Comparison of ENCODE assay signal across 22 mouse cellular contexts in genomic region chr1:176248717-176249030, GRCm38 (mm10). TPM values are rescaled to one million over a fixed set of nuclear protein-coding genes. Genes with fewer than 3 reads are reported as not detected.
DNase-seq lines count a peak whose midpoint lies in the region; ATAC-seq lines count a peak whose summit lies in the region.
"Had no signal": no experiment of that assay in that cellular context is flagged by ENCODE, and none has a peak within 500 bp of the region (broad histone marks: within the 10 kb centered on the region; RNA-seq: fewer than 3 reads in every experiment).

No protein-coding gene starts in this region.

- peak overlapping the region; percentile 21; the same call in 1 of the 2 replicates for H3K27ac ChIP-seq in embryonic facial prominence, embryonic 14.5 days (replicated peaks; ENCODE audit: low read depth, low read length)
- H3K27ac ChIP-seq in embryonic facial prominence, embryonic 10.5 days (replicated peaks): no peak overlapping the region
- H3K27ac ChIP-seq in heart, embryonic 15.5 days: peak overlapping the region; percentile 89
- no peak overlapping the region for H3K27ac ChIP-seq in neural tube, embryonic 13.5 days (replicated peaks)
- H3K27ac ChIP-seq: forebrain, embryonic 15.5 days; heart, embryonic 10.5 days; intestine, embryonic 15.5 days; midbrain, embryonic 12.5 days; neural tube, embryonic 12.5 days; stomach, postnatal 0 days had no signal

- H3K4me2 ChIP-seq in embryonic facial prominence, embryonic 14.5 days (ENCODE audit: low read depth, low read length): no peak overlapping the region
- H3K4me2 ChIP-seq in heart, embryonic 15.5 days: peak overlapping the region; percentile 53
- peak overlapping the region; percentile 13; the same call in 1 of the 2 replicates for H3K4me2 ChIP-seq in neural tube, embryonic 13.5 days
- H3K4me2 ChIP-seq: forebrain, embryonic 15.5 days; intestine, embryonic 15.5 days; midbrain, embryonic 12.5 days; neural tube, embryonic 12.5 days had no signal

- no peak for ATAC-seq in embryonic facial prominence, embryonic 14.5 days (ENCODE audit: low read depth)
- no peak for ATAC-seq in heart, embryonic 15.5 days (replicated peaks; ENCODE audit: insufficient number of reproducible peaks, insufficient read depth, low FRiP score, low read depth)
- ATAC-seq in neural tube, embryonic 13.5 days (ENCODE audit: low read depth): no peak
- ATAC-seq: CD4-positive, CD25-positive, alpha-beta regulatory T cell, adult 4 months; forebrain, embryonic 15.5 days; intestine, embryonic 15.5 days had no signal

- no peaks in the 10 kb centered on the region for H3K4me1 ChIP-seq in embryonic facial prominence, embryonic 14.5 days (ENCODE audit: control insufficient read depth, insufficient read depth, low read length)
- H3K4me1 ChIP-seq in embryonic facial prominence, embryonic 10.5 days: no peaks in the 10 kb centered on the region
- peaks cover 8% of the 10 kb centered on the region; the same call in 1 of the 2 replicates for H3K4me1 ChIP-seq in heart, embryonic 15.5 days (replicated peaks)
- peaks cover 10% of the 10 kb centered on the region for H3K4me1 ChIP-seq in neural tube, embryonic 13.5 days (replicated peaks)
- H3K4me1 ChIP-seq: heart, embryonic 10.5 days; intestine, embryonic 15.5 days; midbrain, embryonic 12.5 days; neural tube, embryonic 12.5 days had no signal

- DNase-seq in embryonic facial prominence, embryonic 14.5 days (ENCODE audit: low spot score): no peak
- no peak for DNase-seq in embryonic facial prominence, embryonic 10.5 days (ENCODE audit: low spot score)
- DNase-seq in heart, postnatal 14 days: no peak
- no peak for DNase-seq in neural tube, embryonic 10.5 days (ENCODE audit: extremely low spot score, low spot score)
- no peak for DNase-seq in ovary, adult 18-20 months (ENCODE audit: low spot score)
- DNase-seq in left cerebral cortex, postnatal 25 days (ENCODE audit: low spot score in 2 of 2): no peak
- DNase-seq: cerebellum, postnatal 14 days; embryo, embryonic 11 days; liver; lung, adult 18-20 months; right cerebral cortex, postnatal 25 days; thymus, postnatal 14 days had no signal

- H3K4me3 ChIP-seq in embryonic facial prominence, embryonic 14.5 days (ENCODE audit: low read depth, low read length): no peak overlapping the region
- no peak overlapping the region for H3K4me3 ChIP-seq in embryonic facial prominence, embryonic 10.5 days
- peak overlapping the region; percentile 23; the same call in 1 of the 2 replicates for H3K4me3 ChIP-seq in heart, embryonic 15.5 days
- H3K4me3 ChIP-seq in neural tube, embryonic 13.5 days: no peak overlapping the region
- H3K4me3 ChIP-seq: forebrain, embryonic 15.5 days; heart, embryonic 10.5 days; intestine, embryonic 15.5 days; midbrain, embryonic 12.5 days; neural tube, embryonic 12.5 days had no signal

- H3K36me3 ChIP-seq in embryonic facial prominence, embryonic 14.5 days (ENCODE audit: control insufficient read depth, insufficient read depth, low read length): no peaks in the 10 kb centered on the region
- H3K36me3 ChIP-seq in embryonic facial prominence, embryonic 10.5 days (replicated peaks): no peaks in the 10 kb centered on the region
- no peaks in the 10 kb centered on the region for H3K36me3 ChIP-seq in heart, embryonic 15.5 days
- H3K36me3 ChIP-seq in neural tube, embryonic 13.5 days: no peaks in the 10 kb centered on the region
- H3K36me3 ChIP-seq: forebrain, embryonic 15.5 days; G1E; heart, embryonic 10.5 days; intestine, embryonic 15.5 days; midbrain, embryonic 12.5 days; neural tube, embryonic 12.5 days had no signal

- H3K27me3 ChIP-seq in embryonic facial prominence, embryonic 14.5 days (replicated peaks; ENCODE audit: control insufficient read depth, insufficient read depth, low read length): no peaks in the 10 kb centered on the region
- H3K27me3 ChIP-seq in embryonic facial prominence, embryonic 10.5 days (replicated peaks; ENCODE audit: low read depth, poor library complexity, severe bottlenecking): no peaks in the 10 kb centered on the region
- no peaks in the 10 kb centered on the region for H3K27me3 ChIP-seq in heart, embryonic 15.5 days
- H3K27me3 ChIP-seq in neural tube, embryonic 13.5 days: no peaks in the 10 kb centered on the region
- H3K27me3 ChIP-seq: forebrain, embryonic 15.5 days; intestine, embryonic 15.5 days; midbrain, embryonic 12.5 days; neural tube, embryonic 12.5 days had no signal

- H3K9me3 ChIP-seq in embryonic facial prominence, embryonic 14.5 days (ENCODE audit: control insufficient read depth, low read length): no peaks in the 10 kb centered on the region
- H3K9me3 ChIP-seq in embryonic facial prominence, embryonic 10.5 days: no peaks in the 10 kb centered on the region
- no peaks in the 10 kb centered on the region for H3K9me3 ChIP-seq in heart, embryonic 15.5 days (replicated peaks)
- H3K9me3 ChIP-seq in neural tube, embryonic 13.5 days: no peaks in the 10 kb centered on the region
- H3K9me3 ChIP-seq: forebrain, embryonic 15.5 days; heart, embryonic 10.5 days; intestine, embryonic 15.5 days; midbrain, embryonic 12.5 days; neural tube, embryonic 12.5 days had no signal

- 58% methylated on average over 5 of the region's 5 CpGs for WGBS in embryonic facial prominence, embryonic 14.5 days
- WGBS in embryonic facial prominence, embryonic 10.5 days: 76% methylated on average over 5 of the region's 5 CpGs
- WGBS in heart, embryonic 15.5 days: 49% methylated on average over 5 of the region's 5 CpGs
- 32% methylated on average over 5 of the region's 5 CpGs for WGBS in neural tube, embryonic 13.5 days

- no peak overlapping the region for H3K9ac ChIP-seq in embryonic facial prominence, embryonic 14.5 days (ENCODE audit: low read depth, low read length)
- H3K9ac ChIP-seq in heart, embryonic 15.5 days: no peak overlapping the region
- no peak overlapping the region for H3K9ac ChIP-seq in neural tube, embryonic 13.5 days
- H3K9ac ChIP-seq: forebrain, embryonic 15.5 days; intestine, embryonic 15.5 days; midbrain, embryonic 12.5 days; neural tube, embryonic 12.5 days had no signal

- intact Hi-C loops in heart, postnatal 14 days (cut with DNase I): no loop called here
- intact Hi-C loops in left cerebral cortex, postnatal 25 days (cut with DNase I): no loop called here

RNA-seq across cellular contexts. Expression of gene Pld5, which starts 26.4 kb away (rescaled TPM):
- 1.7 and 1.8 TPM in 2 replicates for polyA plus RNA-seq in embryonic facial prominence, embryonic 14.5 days (2014; fragmentation: Nextera tagmentation; extraction: Ambion mirVana)
- polyA plus RNA-seq in embryonic facial prominence, embryonic 10.5 days (2016; fragmentation: Nextera tagmentation; extraction: Ambion mirVana): 0.42 and 0.68 TPM in 2 replicates
- polyA plus RNA-seq in heart, embryonic 15.5 days (2015; fragmentation: Nextera tagmentation; extraction: Ambion mirVana): 0.79 and 0.85 TPM in 2 replicates
- under 1 TPM; 0.22 to 0.24 TPM for total RNA-seq in heart, postnatal 14 days (2021)
- 6.5 and 7.3 TPM in 2 replicates for polyA plus RNA-seq in neural tube, embryonic 13.5 days (2015; fragmentation: Nextera tagmentation; extraction: Ambion mirVana)
- total RNA-seq in left cerebral cortex, postnatal 25 days (2021): 10 to 100 TPM in 1 of 2 experiments, 1 to 10 TPM in 1; 9.4 to 13.1 TPM
- polyA plus RNA-seq: CD4-positive, CD25-positive, alpha-beta regulatory T cell, adult 4 months; G1E had no signal

Comparison
In these comparisons a context has a peak if more than half of its experiments do, and no peak if none do; other contexts are left out.
1. H3K27ac ChIP-seq: peak in embryonic facial prominence, embryonic 14.5 days (single experiment) and heart, embryonic 15.5 days (single experiment); none in embryonic facial prominence, embryonic 10.5 days (single experiment) and neural tube, embryonic 13.5 days (single experiment).